Mouse (Mus musculus) liver, postnatal 0 days (tissue): ENCODE results near the gene Lin9.
"Not testable (repeated sequence)": the region's sequence is repeated elsewhere in the genome, so short reads cannot be mapped to it uniquely, and the experiment has no call there.

Experiments used
- CTCF ChIP-seq: sonication (generic); IDR thresholded peaks from 2 replicates; pipeline ENCODE4 v1.5.1; 2016; ENCODE audit warnings: antibody characterized with exemption, low read depth
- EP300 ChIP-seq: IDR thresholded peaks from 2 replicates; pipeline ENCODE4 v1.6.1; 2016; ENCODE audit warnings: antibody characterized with exemption, low read depth, mild to moderate bottlenecking

- TF ChIP-seq EP300, CTCF: not testable (repeated sequence)
Measured at GRCm38 (mm10) chr1:180637796-180638195, 3.2 kb upstream of the Lin9 start.
